Mouse (Mus musculus) E14TG2a.4 (cell line): ENCODE data around the gene Ak1.

Experiments
- CTCF ChIP-seq: conservative IDR thresholded peaks from 2 replicates; pipeline ENCODE4 v1.5.1; 2014; ENCODE audit warnings: low read length
- NANOG ChIP-seq: IDR thresholded peaks from 2 replicates; pipeline ENCODE4 v1.6.1; 2014; ENCODE audit warnings: borderline replicate concordance, low read length, mixed read lengths
- POU5F1 ChIP-seq: IDR thresholded peaks from 2 replicates; pipeline ENCODE4 v1.6.1; 2014; ENCODE audit warnings: low read length, borderline replicate concordance

DNA sequence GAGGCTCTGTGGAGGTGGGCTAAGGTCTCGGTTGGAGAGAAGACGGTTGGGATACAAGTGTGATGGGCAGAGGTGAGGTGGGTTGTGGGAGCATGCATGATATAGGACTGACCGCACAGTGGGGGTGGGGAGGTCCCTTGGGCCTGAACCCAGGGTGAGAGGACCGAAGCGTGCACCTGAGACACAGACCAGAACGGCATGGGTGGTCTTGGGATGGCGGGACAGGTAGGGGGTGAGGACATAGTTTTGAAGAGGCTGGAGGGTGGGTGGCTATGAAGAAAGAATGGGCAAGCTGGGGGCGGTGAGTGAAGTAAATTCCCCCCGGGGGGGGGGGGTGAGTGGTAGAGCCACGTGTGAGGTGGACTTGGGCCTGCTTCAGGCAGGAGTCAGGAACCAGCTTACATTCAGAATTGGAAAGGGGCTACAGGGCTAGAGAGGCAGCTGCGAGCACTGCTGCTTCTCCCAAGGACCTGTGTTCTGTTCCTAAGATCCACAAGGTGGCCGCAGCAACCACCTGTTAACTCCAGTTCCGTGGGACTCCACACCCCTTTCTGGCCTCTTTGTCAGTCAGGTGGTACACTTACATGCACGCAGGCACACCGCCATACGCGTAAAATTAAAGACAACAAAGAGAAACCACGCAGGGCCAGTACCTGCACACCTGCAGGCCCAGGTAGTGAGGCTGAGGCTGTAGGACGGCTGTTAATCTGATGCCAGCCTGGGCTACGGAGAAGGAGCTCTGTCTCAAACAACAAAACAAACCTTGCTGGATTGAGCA, 5.9 kb downstream of the Ak1 start:
- TF ChIP-seq CTCF, result no peak
- TF ChIP-seq NANOG, result no peak
- no peak for TF ChIP-seq POU5F1
